Mouse (Mus musculus): ENCODE results near the gene Tnnt1. TPM values are rescaled to one million over a fixed set of nuclear protein-coding genes. Genes with fewer than 3 reads are reported as not detected.

Tnnt1 gene
- total and polyA plus RNA-seq, 2 experiments from 2014 or later: 27.4 to 93.7 TPM

GRCm38 (mm10) chr7:4498251-4498650 is 17.9 kb downstream of the Tnnt1 start:
- ATAC-seq (ENCODE audit: insufficient read depth, low read depth) (peak; percentile 46), DNase-seq (ENCODE audit: low spot score) (peak; percentile 90)
- peak; percentile 87 for TF ChIP-seq EP300 (IDR thresholded peaks at IDR 0.05; ENCODE audit: low read depth)
- TF ChIP-seq CTCF (IDR thresholded peaks at IDR 0.05; ENCODE audit: low read depth): no peak
- Histone ChIP-seq H3K4me1 (ENCODE audit: control insufficient read depth, insufficient read depth) (peaks cover 34% of the 10 kb centered on the region), H3K9ac (replicated peaks; ENCODE audit: low read depth, low read length) (0 out of 2 replicates have a peak overlapping the region, but pooled peaks have one; percentile 45), H3K36me3 (replicated peaks; ENCODE audit: control insufficient read depth, insufficient read depth, low read length) (peaks cover 40% of the 10 kb centered on the region), H3K27ac (ENCODE audit: low read depth) (peak overlapping the region; percentile 51), H3K4me3 (ENCODE audit: low read depth, low read length) (peak overlapping the region; percentile 25; the same call in 1 of the 2 replicates), H3K9me3 (replicated peaks; ENCODE audit: control insufficient read depth, low read length) (no peaks in the 10 kb centered on the region), H3K27me3 (ENCODE audit: control insufficient read depth, insufficient read depth, low read length) (no peaks in the 10 kb centered on the region), H3K4me2 (ENCODE audit: low read depth, low read length) (peak overlapping the region; percentile 89)
- 11% methylated on average over 9 of the region's 9 CpGs for whole genome bisulfite sequencing

- Histone ChIP-seq H3K4me1 (ENCODE audit: control insufficient read depth, insufficient read depth) (peaks cover 40% of the 10 kb centered on the region), H3K9ac (replicated peaks; ENCODE audit: low read depth, low read length) (no peak overlapping the region)
- no peak for ATAC-seq (ENCODE audit: insufficient read depth, low read depth)
These were observed 18.8 kb downstream of the Tnnt1 start for GRCm38 (mm10) chr7:4497271-4497903.

GRCm38 (mm10) chr7:4496468-4496867 is 19.7 kb downstream of the Tnnt1 start:
- DNase-seq (ENCODE audit: low spot score) (no peak), ATAC-seq (ENCODE audit: insufficient read depth, low read depth) (no peak)
- H3K27ac ChIP-seq (ENCODE audit: low read depth): no peak overlapping the region
- 92% methylated on average over 3 of the region's 3 CpGs for WGBS
- H3K4me3 ChIP-seq (ENCODE audit: low read depth, low read length): no peak overlapping the region
- H3K27me3 ChIP-seq (ENCODE audit: control insufficient read depth, insufficient read depth, low read length): no peaks in the 10 kb centered on the region
- H3K9me3 ChIP-seq (replicated peaks; ENCODE audit: control insufficient read depth, low read length): no peaks in the 10 kb centered on the region
- H3K4me1 ChIP-seq (ENCODE audit: control insufficient read depth, insufficient read depth): peaks cover 42% of the 10 kb centered on the region
- no peak overlapping the region for H3K4me2 ChIP-seq (ENCODE audit: low read depth, low read length)
- peaks cover 46% of the 10 kb centered on the region for H3K36me3 ChIP-seq (replicated peaks; ENCODE audit: control insufficient read depth, insufficient read depth, low read length)
- no peak overlapping the region for H3K9ac ChIP-seq (replicated peaks; ENCODE audit: low read depth, low read length)
- TF ChIP-seq CTCF (IDR thresholded peaks at IDR 0.05; ENCODE audit: low read depth) (no peak), EP300 (IDR thresholded peaks at IDR 0.05; ENCODE audit: low read depth) (no peak)

More at GRCm38 (mm10) chr7:4497271-4497903, 18.8 kb downstream of the Tnnt1 start:
- no peaks in the 10 kb centered on the region for H3K27me3 ChIP-seq (ENCODE audit: control insufficient read depth, insufficient read depth, low read length)
- no peak for DNase-seq (ENCODE audit: low spot score)
- peak overlapping the region; percentile 89 for H3K4me2 ChIP-seq (ENCODE audit: low read depth, low read length)
- 82% methylated on average over 9 of the region's 9 CpGs for WGBS
- TF ChIP-seq CTCF (IDR thresholded peaks at IDR 0.05; ENCODE audit: low read depth): no peak
- no peak for TF ChIP-seq EP300 (IDR thresholded peaks at IDR 0.05; ENCODE audit: low read depth)
- H3K27ac ChIP-seq (ENCODE audit: low read depth): peak overlapping the region; percentile 51
- no peak overlapping the region for H3K4me3 ChIP-seq (ENCODE audit: low read depth, low read length)
- H3K9me3 ChIP-seq (replicated peaks; ENCODE audit: control insufficient read depth, low read length): no peaks in the 10 kb centered on the region
- peaks cover 40% of the 10 kb centered on the region for H3K36me3 ChIP-seq (replicated peaks; ENCODE audit: control insufficient read depth, insufficient read depth, low read length)

- Histone ChIP-seq H3K9me3 (replicated peaks; ENCODE audit: control insufficient read depth, low read length) (no peaks in the 10 kb centered on the region), H3K4me1 (ENCODE audit: control insufficient read depth, insufficient read depth) (peaks cover 32% of the 10 kb centered on the region), H3K9ac (replicated peaks; ENCODE audit: low read depth, low read length) (no peak overlapping the region), H3K4me2 (ENCODE audit: low read depth, low read length) (no peak overlapping the region), H3K36me3 (replicated peaks; ENCODE audit: control insufficient read depth, insufficient read depth, low read length) (peaks cover 59% of the 10 kb centered on the region), H3K4me3 (ENCODE audit: low read depth, low read length) (no peak overlapping the region), H3K27me3 (ENCODE audit: control insufficient read depth, insufficient read depth, low read length) (no peaks in the 10 kb centered on the region), H3K27ac (ENCODE audit: low read depth) (no peak overlapping the region)
- TF ChIP-seq EP300 (IDR thresholded peaks at IDR 0.05; ENCODE audit: low read depth): no peak
- TF ChIP-seq CTCF (IDR thresholded peaks at IDR 0.05; ENCODE audit: low read depth): no peak
- DNase-seq (ENCODE audit: low spot score) (no peak), ATAC-seq (ENCODE audit: insufficient read depth, low read depth) (no peak)
- WGBS: 57% methylated on average over 1 of the region's 1 CpGs
These were observed 22.2 kb downstream of the Tnnt1 start for GRCm38 (mm10) chr7:4493991-4494390.

GRCm38 (mm10) chr7:4492284-4493224 is 23.6 kb downstream of the Tnnt1 start:
- 54% methylated on average over 13 of the region's 13 CpGs for WGBS
- H3K9ac ChIP-seq (replicated peaks; ENCODE audit: low read depth, low read length): peak overlapping the region; percentile 23; the same call in 1 of the 2 replicates

More at GRCm38 (mm10) chr7:4492284-4493224, 23.6 kb downstream of the Tnnt1 start:
- TF ChIP-seq CTCF (IDR thresholded peaks at IDR 0.05; ENCODE audit: low read depth) (no peak), EP300 (IDR thresholded peaks at IDR 0.05; ENCODE audit: low read depth) (peak; percentile 68; the same call in 1 of the 2 replicates)
- H3K27ac ChIP-seq (ENCODE audit: low read depth): peak overlapping the region; percentile 88
- no peaks in the 10 kb centered on the region for H3K9me3 ChIP-seq (replicated peaks; ENCODE audit: control insufficient read depth, low read length)
- peaks cover 18% of the 10 kb centered on the region for H3K4me1 ChIP-seq (ENCODE audit: control insufficient read depth, insufficient read depth)
- H3K36me3 ChIP-seq (replicated peaks; ENCODE audit: control insufficient read depth, insufficient read depth, low read length): peaks cover 72% of the 10 kb centered on the region
- H3K27me3 ChIP-seq (ENCODE audit: control insufficient read depth, insufficient read depth, low read length): no peaks in the 10 kb centered on the region
- DNase-seq (ENCODE audit: low spot score) (no peak), ATAC-seq (ENCODE audit: insufficient read depth, low read depth) (peak; percentile 47)
- no peak overlapping the region for H3K4me2 ChIP-seq (ENCODE audit: low read depth, low read length)
- no peak overlapping the region for H3K4me3 ChIP-seq (ENCODE audit: low read depth, low read length)

All from heart, postnatal 0 days (tissue).